Mouse (Mus musculus) kidney, adult 8-10 months (tissue): Measurements from ENCODE around the gene Tram2.

ENCODE experiments used
- DNase-seq, 2 experiments: peaks; one replicate each; pipeline ENCODE4 v3.0.0; 2022

The Tram2 gene

GRCm38 (mm10) chr1:21067536-21068221, 11.3 kb downstream of the Tram2 start:
- no peak for DNase-seq

GRCm38 (mm10) chr1:21064153-21064552, 14.9 kb downstream of the Tram2 start:
- DNase-seq, result no peak

GRCm38 (mm10) chr1:21059385-21060109, 19.5 kb downstream of the Tram2 start:
- no peak for DNase-seq

- no peak for DNase-seq
Measured at GRCm38 (mm10) chr1:21053009-21053408, 26.0 kb downstream of the Tram2 start.

GRCm38 (mm10) chr1:21052608-21053007, 26.4 kb downstream of the Tram2 start:
- DNase-seq, result no peak

- no peak for DNase-seq
Measured at GRCm38 (mm10) chr1:21052132-21052545, 26.9 kb downstream of the Tram2 start.

GRCm38 (mm10) chr1:21049005-21049404, 30.0 kb downstream of the Tram2 start:
- DNase-seq, result no peak

GRCm38 (mm10) chr1:21048402-21048801, 30.6 kb downstream of the Tram2 start:
- no peak for DNase-seq

GRCm38 (mm10) chr1:21042461-21042860, 36.6 kb downstream of the Tram2 start:
- DNase-seq, result no peak

- DNase-seq, result no peak
Measured at GRCm38 (mm10) chr1:21040610-21041326, 38.3 kb downstream of the Tram2 start.

- DNase-seq, result no peak
Measured at GRCm38 (mm10) chr1:21040173-21040572, 38.9 kb downstream of the Tram2 start.

- DNase-seq, result no peak
Measured at GRCm38 (mm10) chr1:21039564-21039963, 39.5 kb downstream of the Tram2 start.

- no peak for DNase-seq
Measured at GRCm38 (mm10) chr1:21037881-21038601, 41.0 kb downstream of the Tram2 start.

- DNase-seq, result no peak
Measured at GRCm38 (mm10) chr1:21035878-21036277, 43.2 kb downstream of the Tram2 start.

GRCm38 (mm10) chr1:21033792-21034119, 45.3 kb downstream of the Tram2 start:
- DNase-seq, result no peak

- no peak for DNase-seq
Measured at GRCm38 (mm10) chr1:21033065-21033791, 45.8 kb downstream of the Tram2 start.

- no peak for DNase-seq
Measured at GRCm38 (mm10) chr1:21031650-21032049, 47.4 kb downstream of the Tram2 start.

GRCm38 (mm10) chr1:21029000-21029399, 50.0 kb downstream of the Tram2 start:
- DNase-seq, result no peak

- no peak for DNase-seq
Measured at GRCm38 (mm10) chr1:21026534-21026933, 52.5 kb downstream of the Tram2 start.

- no peak for DNase-seq
Measured at GRCm38 (mm10) chr1:21025203-21025602, 53.8 kb downstream of the Tram2 start.

GRCm38 (mm10) chr1:21023101-21023500, 55.9 kb downstream of the Tram2 start:
- DNase-seq, result no peak

GRCm38 (mm10) chr1:21014463-21014862, 64.6 kb downstream of the Tram2 start:
- peak in 1 of 2 experiments; percentile 17 for DNase-seq
